Mouse (Mus musculus) cerebellum, adult 11 months (tissue): ENCODE results near the gene Ets1.

ENCODE experiments used
- DNase-seq: peaks from one replicate; pipeline ENCODE4 v3.0.0; 2022

The Ets1 gene

DNA sequence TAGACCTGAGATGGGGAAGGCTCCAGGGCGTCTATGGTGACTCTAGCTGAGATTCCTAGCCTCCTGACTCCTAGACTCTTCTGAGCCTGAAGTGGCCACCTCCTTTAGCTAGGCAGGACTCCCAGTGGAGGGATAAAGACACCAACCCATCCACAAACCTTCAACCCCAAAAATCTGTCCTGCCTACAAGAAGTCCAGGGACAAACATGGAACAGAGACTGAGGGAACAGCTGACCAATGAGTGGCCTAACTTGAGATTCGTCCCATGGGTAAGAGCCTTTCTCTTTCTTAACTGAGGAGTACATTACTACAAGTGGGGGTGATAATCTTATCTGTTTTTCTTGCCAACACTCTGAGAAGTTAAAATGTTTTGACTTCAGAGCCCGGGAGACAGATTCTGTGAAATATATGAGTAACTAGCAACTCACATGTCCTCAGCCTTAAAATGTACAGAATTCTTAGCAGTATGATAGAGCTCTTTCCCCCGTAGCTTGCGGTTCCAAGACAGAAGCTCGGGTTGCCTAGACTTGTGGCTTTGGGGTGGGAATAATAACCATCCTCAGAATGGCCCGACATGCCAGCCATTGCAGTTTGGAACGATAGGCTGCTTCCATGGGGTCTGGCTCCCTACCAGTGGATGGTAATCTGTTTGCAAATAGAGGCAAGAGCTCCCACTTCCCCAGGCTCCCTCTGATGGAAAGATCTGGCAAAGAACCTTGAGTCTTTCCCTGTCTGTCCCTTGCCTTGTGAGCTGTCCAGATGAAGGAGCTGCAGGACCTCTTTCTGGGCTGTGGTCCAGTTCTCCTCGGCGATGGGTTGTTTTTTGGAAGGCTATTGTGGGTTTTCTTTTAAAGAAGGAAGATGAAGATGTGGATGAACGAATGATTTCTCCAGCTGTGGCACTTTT lies 30.8 kb downstream of the Ets1 start:
- DNase-seq = no peak

DNA sequence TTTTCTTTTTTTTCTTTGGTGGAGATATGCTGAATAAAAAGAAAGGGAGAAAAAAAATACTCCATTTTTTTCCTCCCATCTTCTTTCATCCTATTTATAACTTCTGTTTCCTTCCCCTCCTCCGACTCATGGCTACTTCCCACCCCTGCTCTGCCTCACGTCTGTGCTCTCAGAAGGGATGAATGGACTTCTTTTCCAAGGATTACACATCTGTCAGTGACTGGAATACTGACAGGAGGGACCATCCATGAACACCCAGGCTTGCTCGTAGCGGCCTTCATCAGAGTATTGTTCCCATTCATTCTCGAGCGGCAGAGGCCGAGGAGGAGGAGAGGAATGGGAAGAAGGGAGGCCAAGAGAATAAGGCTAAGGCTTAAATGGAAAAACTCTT lies 31.5 kb downstream of the Ets1 start:
- no peak for DNase-seq

DNA sequence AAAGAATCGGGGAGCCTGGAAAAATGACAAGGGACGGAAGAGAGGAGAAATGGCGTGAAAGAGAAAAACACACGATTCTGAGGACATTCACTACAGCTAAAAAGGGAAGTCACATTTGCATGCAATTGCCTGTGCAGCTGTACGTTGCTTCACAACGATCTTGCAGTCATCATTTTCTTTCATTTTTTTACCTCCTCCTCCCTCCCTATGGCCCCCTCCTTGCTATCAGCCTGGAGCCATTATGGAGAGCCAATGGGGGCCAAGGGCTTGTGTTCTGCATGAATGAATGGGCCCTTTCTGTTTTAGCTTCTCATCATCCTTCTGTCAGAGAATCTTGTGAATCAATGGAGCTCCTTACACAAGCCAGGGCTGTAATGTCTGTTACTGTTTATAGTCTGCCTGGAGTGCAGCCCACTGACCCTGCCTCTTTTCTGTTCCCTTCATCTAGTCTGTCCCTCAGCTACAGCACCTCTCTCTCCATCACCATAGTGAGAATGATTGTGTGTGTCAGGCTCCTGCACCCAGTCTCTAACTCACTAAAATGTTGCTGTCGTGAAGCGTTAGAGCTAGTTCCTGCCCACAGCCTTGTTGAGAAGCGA lies 32.2 kb downstream of the Ets1 start:
- DNase-seq = no peak

DNA sequence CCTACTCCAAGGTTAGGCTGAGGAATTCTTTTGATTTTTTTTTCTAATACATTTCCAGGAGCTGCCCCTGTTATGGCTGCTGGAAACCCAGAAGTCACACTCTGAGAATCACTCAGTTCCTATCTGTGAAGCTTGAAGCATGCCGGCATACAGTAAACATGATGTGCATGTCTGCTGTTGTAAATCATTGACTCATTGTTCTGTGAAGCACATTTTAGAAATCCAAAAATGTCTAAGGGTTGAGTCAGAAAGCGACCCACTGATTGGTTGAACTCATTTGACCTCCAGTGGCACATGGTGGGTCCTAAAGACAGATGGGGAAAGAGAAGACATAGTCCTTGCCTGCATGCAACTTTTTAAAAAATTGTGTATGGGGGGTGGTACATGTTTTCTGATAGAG lies 33.4 kb downstream of the Ets1 start:
- DNase-seq = no peak

DNA sequence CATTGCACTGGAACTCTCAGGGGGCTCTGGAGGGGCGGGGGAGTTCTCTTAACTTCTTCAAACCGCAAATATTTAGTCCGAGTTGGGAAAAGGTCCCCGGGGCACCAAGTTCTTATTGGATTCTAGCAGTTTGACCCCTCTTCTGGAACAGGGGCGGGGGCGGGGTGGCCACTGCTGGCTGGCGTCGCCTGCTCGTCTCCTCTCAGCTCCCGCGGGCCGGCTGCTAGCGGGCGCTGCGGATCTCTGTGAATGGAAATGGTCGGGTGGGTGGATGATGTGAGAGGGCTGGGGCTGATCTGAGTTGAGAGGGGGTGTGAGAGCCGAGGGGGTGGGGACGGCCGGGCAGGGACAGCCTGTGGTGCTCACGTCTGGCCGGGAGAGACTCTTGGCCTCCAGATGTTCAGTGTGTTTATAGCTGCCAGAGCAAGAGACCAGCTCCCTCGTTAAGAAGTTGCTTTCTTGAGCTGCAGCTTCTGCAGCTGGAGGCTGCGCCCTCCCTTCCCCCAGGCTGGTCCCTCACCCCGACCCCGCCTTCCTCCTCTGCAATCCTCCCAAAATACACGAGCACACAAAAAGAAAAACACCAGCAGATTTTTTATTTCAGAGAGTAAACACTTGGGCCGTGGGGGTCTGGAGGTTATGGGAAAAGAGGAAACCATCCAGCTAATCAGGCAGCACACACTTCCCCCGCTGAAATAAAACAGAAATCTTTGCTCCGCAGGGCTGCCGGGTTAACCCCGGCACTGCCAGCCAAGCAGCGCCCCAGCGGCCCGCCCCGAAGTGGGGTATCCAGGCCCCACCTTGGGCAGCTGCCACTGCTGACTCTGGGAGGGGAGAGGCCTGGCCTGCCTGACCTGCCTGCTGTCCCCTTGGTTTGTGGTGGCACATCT lies 36.2 kb downstream of the Ets1 start:
- DNase-seq = no peak

DNA sequence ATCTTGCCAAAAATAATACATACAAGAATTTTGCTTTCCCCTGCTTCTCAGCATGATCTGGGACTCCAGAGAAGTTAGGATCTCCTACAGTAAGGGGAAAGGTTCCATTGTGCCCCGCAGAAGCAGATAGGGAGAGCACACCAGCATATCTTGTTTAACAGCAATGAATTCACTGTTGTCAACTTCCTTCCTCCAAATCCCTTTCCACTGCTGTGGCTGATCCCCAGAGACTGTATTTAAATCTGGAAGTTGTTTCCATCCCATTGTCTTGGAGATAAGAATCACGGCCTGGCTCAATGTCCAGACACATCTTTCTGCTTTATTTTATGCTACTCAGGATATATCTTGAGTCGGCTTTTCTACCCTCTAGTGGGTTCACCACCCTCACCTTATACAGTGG lies 37.9 kb downstream of the Ets1 start:
- DNase-seq = no peak

DNA sequence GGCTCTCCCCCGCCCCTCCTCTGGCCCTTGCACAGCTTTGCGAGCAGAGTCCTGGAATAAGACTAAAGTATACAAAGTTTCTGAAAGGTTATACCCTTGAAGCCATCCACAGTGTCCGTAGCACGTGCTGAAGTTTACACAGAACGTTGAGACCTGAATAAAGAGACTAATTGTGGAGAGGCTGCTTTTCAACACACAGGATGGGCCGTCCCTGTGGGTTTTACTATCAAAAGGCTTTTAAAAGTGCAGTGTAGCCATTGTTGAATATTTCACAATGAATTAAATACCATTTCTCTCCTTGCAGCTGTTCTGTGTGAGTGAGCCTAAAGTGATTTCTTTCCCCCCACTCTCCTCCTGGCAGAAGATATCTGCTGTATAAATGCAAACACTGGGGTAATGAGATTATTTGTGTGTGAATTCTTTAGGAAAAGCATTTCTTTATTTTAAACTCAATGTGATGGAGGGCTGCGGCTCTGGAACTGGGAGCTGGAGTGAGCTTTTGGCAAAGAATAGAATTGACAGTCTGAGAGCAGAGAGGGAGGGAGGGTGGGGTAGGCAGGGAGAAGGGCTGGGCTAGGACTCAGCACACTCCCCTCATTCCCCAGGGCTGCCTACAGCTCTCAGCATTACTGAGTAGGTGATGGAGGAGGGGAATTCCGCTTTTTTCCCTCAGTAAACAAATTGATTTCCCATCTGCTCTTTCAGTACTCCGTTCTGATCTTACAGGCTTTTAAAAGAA lies 39.8 kb downstream of the Ets1 start:
- DNase-seq = no peak

DNA sequence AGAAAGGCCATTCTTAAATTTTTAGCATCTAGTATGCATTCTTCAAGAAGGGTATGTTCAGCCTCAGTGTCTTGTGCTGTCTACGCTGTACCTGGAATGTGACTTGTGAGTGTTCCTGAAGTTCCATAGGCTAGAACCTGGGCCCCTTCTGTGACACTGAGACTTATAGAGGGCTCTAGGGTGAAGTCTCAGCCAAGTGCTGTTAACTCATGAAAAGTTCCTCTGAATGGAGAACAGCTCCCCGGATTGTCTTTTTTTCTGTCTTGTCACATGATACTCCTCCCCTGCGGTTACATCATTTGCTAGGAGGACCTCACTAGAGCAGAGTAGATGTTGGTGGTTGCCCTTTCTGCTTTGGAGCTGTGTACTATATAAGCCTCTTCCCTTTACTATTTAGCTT lies 40.5 kb downstream of the Ets1 start:
- no peak for DNase-seq

DNA sequence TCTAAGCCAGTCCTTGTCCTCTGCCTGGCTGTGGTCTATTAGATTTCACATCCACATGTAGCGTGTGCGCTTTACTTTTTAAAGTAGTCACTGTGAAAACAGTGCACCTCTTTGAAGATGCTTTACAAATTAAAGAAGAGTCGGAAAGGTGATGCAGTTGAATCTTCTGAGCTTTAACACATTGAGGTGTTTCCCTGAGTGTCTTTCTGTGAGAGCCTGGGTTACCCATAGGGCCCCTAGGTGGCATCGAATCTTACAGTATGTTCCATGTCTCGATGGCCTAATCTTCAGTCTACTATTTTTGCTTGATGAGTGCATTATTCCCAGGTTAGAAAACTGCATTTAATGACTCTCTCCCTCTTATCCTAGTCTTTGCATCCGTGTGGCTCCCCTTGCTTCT lies 41.6 kb downstream of the Ets1 start:
- DNase-seq = no peak

DNA sequence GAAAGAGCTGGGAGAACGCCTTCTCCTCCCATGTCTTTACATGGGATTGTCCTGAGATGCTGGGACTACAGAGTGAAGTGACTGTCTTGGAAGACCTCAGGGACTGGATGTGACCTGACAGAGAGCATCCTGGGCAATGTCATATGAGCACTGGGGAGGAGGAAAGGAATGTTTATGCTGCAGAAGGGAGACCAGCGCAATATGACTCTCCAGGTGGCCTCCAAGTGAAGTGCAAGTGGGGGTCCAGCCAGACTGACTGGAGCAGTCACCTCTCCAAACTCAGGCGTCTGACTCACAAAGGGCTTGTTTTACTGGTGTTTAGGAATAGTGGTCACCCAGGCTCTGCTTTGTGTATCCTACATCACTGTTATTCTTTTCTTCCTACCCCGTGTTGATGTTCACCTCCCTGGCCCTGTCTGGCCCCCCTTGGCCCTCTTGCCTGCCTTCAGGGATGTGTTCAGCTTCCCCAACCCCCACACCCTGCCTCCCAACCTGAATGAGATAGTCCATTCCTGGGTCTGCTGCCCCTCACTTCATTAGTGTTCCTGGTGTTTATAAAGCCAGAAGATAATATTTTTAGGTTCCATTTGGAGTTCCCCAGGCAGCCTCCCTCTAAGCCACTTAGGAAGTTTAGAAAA lies 42.2 kb downstream of the Ets1 start:
- no peak for DNase-seq

DNA sequence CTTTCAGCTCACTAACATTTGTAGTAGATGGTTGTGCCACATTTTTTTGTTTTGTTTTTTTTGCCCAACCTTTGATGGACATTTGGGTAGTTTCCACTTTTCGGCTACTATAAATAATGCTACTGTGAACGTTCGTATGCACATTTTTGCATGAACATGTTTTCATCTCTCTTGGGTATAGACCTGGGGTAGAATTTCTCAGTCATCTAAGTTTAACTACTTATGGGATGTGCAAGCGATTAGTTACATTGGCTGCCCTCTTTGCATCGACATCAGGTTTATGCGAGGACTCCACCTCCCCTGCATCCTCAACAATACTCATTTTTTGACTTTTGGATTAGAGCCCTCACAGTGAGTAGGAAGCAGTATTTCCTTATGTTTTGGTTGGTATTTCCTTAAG lies 43.5 kb downstream of the Ets1 start:
- DNase-seq = no peak

DNA sequence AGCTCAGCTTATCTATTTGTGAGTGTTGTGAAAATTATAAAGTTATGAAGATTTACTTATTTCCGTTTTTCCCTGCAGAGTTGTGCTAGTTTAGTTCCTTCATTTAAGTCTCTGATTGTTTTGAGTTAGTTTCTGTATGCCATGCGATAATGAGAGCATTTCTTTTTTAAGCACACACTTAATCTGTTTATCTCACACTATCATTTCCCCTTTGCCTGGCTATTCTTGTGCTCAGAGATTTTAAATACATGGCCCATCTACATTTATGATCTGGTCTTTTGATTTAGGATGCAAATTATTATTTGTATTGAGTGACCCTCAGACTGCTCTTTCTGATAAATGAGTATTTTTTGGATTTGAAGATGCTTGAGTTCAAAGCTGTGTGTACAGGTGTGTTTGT lies 44.2 kb downstream of the Ets1 start:
- no peak for DNase-seq

DNA sequence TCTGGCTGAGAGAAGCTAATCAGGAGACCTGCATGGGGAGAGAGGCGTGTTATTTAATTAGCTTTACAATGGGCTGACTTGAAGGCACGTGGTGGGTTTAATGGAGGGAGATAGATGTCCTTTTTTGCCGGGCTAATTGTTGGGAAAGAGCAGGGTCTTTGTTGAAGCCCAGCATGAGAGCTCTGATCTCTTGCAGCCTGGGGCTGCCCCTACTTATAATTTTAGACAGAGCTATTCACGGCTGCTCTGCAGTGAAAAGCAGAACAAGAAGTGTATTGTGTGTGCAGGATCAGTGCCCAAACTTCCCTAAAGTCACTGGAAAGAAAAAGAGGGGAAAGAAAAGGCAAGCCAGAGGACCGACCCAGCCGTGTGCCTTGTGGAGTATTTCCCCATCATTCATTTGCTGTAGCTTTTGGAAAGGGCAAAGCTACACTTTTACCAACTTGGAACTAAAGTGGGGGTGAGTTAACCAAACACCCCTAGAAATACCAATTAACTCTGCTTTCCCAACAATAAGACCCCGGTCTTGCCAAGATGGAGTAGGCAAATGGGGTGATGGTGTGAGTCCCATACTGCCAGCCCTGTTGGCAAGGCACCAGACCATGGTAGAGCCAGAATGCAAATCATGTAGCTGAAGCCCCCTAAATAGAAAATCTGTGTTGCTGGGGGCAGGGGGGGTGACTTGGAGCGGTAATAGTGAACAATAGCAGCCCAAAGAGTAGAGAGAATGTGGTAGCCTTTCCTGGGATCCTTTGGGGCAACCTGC lies 50.0 kb downstream of the Ets1 start:
- no peak for DNase-seq

DNA sequence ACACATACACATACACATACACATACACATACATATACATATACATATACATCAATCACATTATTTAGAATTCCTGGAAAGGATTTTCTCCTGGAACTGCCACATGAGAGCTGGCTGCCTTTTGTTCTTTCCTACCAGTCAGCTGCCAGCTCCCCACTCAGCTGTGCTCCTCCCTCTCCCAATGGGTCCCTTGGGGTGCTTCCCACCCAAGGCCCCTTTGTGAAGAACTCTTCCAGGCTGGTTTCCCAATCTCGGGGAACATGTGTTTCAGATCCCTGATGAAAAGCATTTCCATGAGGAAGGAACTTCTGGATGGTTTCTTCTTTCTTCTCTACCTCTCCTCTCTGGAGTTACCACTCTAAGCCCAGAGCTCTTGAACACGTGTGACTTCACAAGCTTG lies 52.3 kb downstream of the Ets1 start:
- no peak for DNase-seq

DNA sequence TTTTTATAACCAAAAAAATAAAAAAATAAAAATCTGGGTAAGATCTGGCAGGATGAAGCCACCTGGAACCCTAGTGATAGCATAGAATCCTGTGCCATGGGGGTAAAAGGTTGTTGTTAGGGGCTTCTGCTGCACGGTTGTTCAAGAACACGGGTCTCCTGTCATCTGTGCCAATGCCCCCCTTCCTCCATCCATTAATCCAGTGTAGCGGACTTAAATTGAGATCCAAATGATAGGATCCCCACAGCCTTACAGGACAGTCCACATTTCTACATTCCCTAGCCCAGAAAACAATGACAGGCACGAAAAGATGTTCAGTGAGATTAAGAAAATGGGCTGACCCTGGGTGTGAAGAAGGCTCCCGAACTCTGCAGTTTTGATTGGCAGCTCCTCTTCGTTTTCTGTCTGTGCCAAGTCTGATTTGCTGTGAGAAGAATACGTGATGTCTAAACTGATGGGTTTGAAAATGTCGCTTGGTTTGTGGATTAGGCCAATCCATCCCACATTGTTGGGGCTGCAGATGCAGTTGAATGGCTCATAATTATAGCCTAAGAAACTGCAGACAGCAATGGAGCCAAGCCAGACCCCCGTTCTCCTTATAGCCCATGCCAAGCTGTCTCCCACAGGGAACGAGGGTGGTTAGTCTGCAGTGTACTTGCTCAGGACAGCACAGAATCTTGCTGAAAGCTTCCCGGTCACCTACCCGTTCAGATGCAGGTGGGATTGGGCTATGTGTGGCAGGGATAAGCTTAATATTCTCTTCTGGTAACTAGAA lies 55.3 kb downstream of the Ets1 start:
- no peak for DNase-seq

DNA sequence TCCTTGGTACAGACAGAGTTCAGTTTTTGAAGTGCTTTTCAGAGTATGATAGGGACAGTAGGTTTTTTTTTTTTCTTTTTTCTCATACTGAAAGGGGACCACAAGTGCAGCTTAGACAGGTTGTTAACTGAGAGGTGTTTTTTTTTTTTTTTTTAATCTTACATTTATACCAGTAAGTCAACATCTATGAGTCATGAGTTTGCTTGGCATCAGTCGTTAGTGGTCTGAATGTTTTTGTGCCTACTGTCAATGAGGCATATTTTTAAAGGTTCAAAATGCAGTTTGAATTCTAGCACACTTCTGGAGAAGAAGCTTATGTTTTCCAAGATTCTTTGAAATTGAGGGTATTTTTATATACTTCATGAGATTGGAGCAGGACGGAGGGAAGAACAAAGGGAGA lies 56.9 kb downstream of the Ets1 start:
- no peak for DNase-seq

DNA sequence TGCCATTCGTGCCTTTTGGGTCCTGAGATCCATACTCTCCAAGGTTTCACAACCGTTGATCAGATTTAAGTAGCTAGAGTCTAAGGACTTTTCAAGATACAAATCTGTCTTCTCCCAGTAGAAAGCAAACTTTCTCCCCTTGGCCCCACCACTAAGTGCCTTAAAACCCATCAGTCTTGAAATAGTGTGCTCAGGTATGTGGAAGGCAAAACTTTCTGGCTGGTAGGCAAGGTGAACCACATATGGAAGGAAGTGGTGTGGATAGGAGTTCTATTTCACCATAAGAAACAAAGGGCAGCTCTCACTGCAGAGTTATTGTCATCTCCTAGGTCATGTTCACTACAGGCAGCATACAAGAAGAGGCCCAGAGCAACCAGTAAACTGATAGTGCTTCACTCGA lies 57.4 kb downstream of the Ets1 start:
- DNase-seq = no peak

DNA sequence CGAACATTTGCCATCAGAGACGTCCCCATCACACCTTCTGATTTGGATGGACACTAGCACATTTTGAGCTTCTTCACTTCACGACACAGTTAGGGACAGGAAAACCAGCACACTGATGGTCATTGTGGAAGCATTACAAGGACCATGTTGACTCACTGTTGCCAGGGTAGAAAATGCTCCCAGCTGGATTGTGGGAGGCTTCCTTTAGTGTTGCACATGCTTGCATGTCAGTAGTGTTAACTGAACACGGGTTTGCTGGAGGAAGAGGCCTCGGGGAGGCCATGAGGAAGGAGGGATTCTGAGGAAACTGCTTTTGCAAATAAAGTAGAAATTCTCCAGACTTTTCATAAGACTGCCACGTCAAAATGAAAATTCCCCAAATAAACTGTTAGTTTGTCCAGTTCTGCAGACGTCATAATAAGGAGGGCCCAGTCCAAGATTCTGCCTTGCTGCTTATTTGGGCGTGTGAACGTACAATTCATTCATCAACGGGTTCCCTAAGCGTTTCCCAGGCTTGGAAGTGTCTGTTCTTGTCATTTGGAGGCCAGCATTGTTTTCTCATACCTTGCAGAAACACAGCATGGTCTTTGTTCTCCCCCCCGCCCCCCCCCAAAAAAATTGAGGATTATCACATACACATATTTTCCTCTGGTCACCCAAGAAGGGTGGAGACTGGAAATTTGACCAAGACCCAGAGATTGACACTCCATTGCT lies 58.2 kb downstream of the Ets1 start:
- no peak for DNase-seq

DNA sequence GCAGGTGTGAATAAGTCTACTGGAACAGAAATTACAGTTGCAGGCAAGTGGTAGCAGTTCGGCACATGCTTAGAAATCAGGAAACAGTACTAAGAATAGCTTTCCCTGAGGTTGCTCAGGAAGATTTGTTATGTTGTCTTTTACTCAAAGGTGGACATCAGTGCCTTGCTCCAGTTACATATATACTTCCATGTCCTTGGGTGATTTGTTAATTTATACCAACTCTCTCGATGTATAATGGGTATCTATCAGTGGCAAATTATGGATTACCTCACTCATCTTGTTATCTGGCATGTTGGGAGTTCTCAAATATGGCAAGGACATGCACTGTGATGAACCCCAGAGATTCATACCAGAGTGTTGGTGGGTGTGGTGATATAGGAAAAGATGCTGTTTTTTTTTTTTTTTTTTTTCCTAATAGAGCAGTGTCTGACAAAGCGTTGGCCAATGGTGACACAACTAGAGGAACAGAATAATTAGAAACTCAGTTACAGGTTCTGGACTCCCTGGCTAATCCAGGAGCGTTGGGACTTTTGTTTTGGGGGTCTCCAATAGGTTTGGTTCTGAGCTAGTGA lies 59.0 kb downstream of the Ets1 start:
- no peak for DNase-seq
